Comparison of ENCODE assay signal across 9 mouse cellular contexts in the genomic region with DNA sequence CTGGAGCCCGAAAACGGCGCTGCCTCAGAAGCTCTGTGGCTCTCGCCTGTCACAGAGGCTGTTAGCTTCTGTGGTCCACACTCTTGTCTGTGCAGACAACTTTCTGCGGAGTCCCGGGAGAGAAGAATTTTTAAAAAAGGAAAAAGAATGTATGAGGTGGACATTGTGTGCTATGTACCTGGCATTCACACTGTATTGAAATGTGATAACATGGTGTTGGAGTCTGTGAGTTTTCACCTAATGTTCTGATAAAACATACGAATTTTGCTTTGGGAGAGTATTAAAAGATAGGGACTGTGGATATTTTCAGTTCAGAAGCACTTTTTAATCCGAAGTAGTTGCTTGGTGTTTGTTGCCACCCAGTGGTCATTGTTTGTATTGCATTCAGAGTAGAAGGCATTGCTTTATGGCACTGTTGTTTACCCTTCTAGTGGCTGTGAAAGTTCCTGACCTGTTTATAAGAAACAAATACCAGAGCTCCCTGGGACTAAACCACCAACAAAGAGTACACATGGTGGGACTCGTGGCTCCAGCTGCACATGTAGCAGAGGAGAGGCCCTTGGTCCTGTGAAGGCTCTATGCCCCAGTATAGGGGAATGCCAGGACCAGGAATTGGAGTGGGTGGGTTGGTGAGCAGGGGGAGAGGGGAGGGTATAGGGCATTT. TPM values are rescaled to one million over a fixed set of nuclear protein-coding genes. Genes with fewer than 3 reads are reported as not detected.
DNase-seq lines count a peak whose midpoint lies in the region; ATAC-seq and TF ChIP-seq lines count a peak whose summit lies in the region.
"Had no signal": no experiment of that assay in that cellular context is flagged by ENCODE, and none has a peak within 500 bp of the region (broad histone marks: within the 10 kb centered on the region; RNA-seq: fewer than 3 reads in every experiment).

No protein-coding gene starts in this region.

- DNase-seq in 3134 (ENCODE audit: extremely low read depth, insufficient read length, low spot score) (peak; percentile 20), ES-E14 (ENCODE audit: low read depth, low spot score) (peak; percentile 63)
- peak; percentile 33 for DNase-seq in cerebellum, adult 11-12 months
- DNase-seq in forebrain, postnatal 0 days, result peak; percentile 91
- DNase-seq in kidney, adult 8-10 months, result peak; percentile 50 to 59
- DNase-seq in liver, embryonic 11.5 days (ENCODE audit: low spot score), result no peak
- DNase-seq in neural tube, embryonic 11.5 days (ENCODE audit: low spot score), result peak; percentile 40
- peak; percentile 29 to 77 for DNase-seq in thymus, postnatal 10 days (ENCODE audit: low spot score in 2 of 2)

- no peaks in the 10 kb centered on the region for H3K4me1 ChIP-seq in ES-E14 (ENCODE audit: control insufficient read depth in 2 of 2, insufficient read depth in 2 of 2, low read length in 2 of 2, poor library complexity in 1 of 2)
- H3K4me1 ChIP-seq in forebrain, postnatal 0 days (ENCODE audit: insufficient read depth), result no peaks in the 10 kb centered on the region
- no peaks in the 10 kb centered on the region for H3K4me1 ChIP-seq in liver, embryonic 11.5 days (replicated peaks; ENCODE audit: control insufficient read depth, insufficient read depth, low read length)
- no peaks in the 10 kb centered on the region for H3K4me1 ChIP-seq in neural tube, embryonic 11.5 days (ENCODE audit: control insufficient read depth, insufficient read depth, low read length)

- WGBS in forebrain, postnatal 0 days, result 62% methylated on average over 9 of the region's 9 CpGs
- WGBS in liver, embryonic 11.5 days, result 61% methylated on average over 9 of the region's 9 CpGs
- WGBS in neural tube, embryonic 11.5 days, result 61% methylated on average over 9 of the region's 9 CpGs

- H3K36me3 ChIP-seq in ES-E14 (ENCODE audit: control insufficient read depth, insufficient read depth, low read length, poor library complexity, severe bottlenecking), result no peaks in the 10 kb centered on the region
- no peaks in the 10 kb centered on the region for H3K36me3 ChIP-seq in forebrain, postnatal 0 days (ENCODE audit: insufficient read depth)
- no peaks in the 10 kb centered on the region for H3K36me3 ChIP-seq in liver, embryonic 11.5 days (ENCODE audit: control insufficient read depth, insufficient read depth, low read length)
- no peaks in the 10 kb centered on the region for H3K36me3 ChIP-seq in neural tube, embryonic 11.5 days (ENCODE audit: control insufficient read depth, insufficient read depth, low read length)

- H3K27ac ChIP-seq in ES-E14 (ENCODE audit: insufficient read depth, low read depth, low read length, poor library complexity, severe bottlenecking), result no peak overlapping the region
- no peak overlapping the region for H3K27ac ChIP-seq in forebrain, postnatal 0 days (ENCODE audit: low read depth, low read length)
- no peak overlapping the region for H3K27ac ChIP-seq in liver, embryonic 11.5 days (ENCODE audit: low read depth, low read length)
- no peak overlapping the region for H3K27ac ChIP-seq in neural tube, embryonic 11.5 days (ENCODE audit: low read depth, low read length)

- H3K27me3 ChIP-seq in forebrain, postnatal 0 days (ENCODE audit: insufficient read depth, low read length), result no peaks in the 10 kb centered on the region
- H3K27me3 ChIP-seq in liver, embryonic 11.5 days (replicated peaks; ENCODE audit: control insufficient read depth, insufficient read depth, low read length), result no peaks in the 10 kb centered on the region
- H3K27me3 ChIP-seq in neural tube, embryonic 11.5 days (ENCODE audit: control insufficient read depth, insufficient read depth, low read length), result no peaks in the 10 kb centered on the region

- H3K4me2 ChIP-seq in forebrain, postnatal 0 days (ENCODE audit: low read depth), result no peak overlapping the region
- H3K4me2 ChIP-seq in liver, embryonic 11.5 days, result no peak overlapping the region
- no peak overlapping the region for H3K4me2 ChIP-seq in neural tube, embryonic 11.5 days (ENCODE audit: low read depth)

- H3K9ac ChIP-seq in ES-E14 (ENCODE audit: insufficient read depth, low read depth, low read length, poor library complexity, severe bottlenecking), result no peak overlapping the region
- H3K9ac ChIP-seq in forebrain, postnatal 0 days, result no peak overlapping the region
- no peak overlapping the region for H3K9ac ChIP-seq in liver, embryonic 11.5 days (ENCODE audit: low read depth, low read length)
- no peak overlapping the region for H3K9ac ChIP-seq in neural tube, embryonic 11.5 days (ENCODE audit: low read length)

- TF ChIP-seq CTCF in forebrain, postnatal 0 days (IDR thresholded peaks at IDR 0.05; ENCODE audit: low read depth), result peak; percentile 89

- no peaks in the 10 kb centered on the region for H3K9me3 ChIP-seq in ES-E14 (ENCODE audit: control insufficient read depth, insufficient read depth, low read depth, low read length)
- no peaks in the 10 kb centered on the region for H3K9me3 ChIP-seq in forebrain, postnatal 0 days (ENCODE audit: low read length)
- H3K9me3 ChIP-seq in liver, embryonic 11.5 days (ENCODE audit: control insufficient read depth, low read length), result no peaks in the 10 kb centered on the region
- H3K9me3 ChIP-seq in neural tube, embryonic 11.5 days (ENCODE audit: control insufficient read depth, low read length), result no peaks in the 10 kb centered on the region

- ATAC-seq in forebrain, postnatal 0 days, result peak; percentile 48; the same call in 1 of the 2 replicates
- ATAC-seq in liver, embryonic 11.5 days (replicated peaks; ENCODE audit: low FRiP score), result peak; percentile 23; the same call in 1 of the 2 replicates
- ATAC-seq in neural tube, embryonic 11.5 days (ENCODE audit: insufficient read depth, low FRiP score, low TSS enrichment), result no peak

- in situ Hi-C loops in ES-E14 (cut with MboI; ENCODE audit: low sequenced_read_pairs in 2 of 2, unreplicated experiment in 2 of 2), result no loop called here

- no peak overlapping the region for H3K4me3 ChIP-seq in ES-E14 (ENCODE audit: insufficient read depth in 1 of 2, low read depth in 1 of 2, low read length in 2 of 2, poor library complexity in 1 of 2, severe bottlenecking in 1 of 2)
- no peak overlapping the region for H3K4me3 ChIP-seq in forebrain, postnatal 0 days (ENCODE audit: low read depth, low read length)
- no peak overlapping the region for H3K4me3 ChIP-seq in liver, embryonic 11.5 days (ENCODE audit: low read depth, low read length)
- H3K4me3 ChIP-seq in neural tube, embryonic 11.5 days (ENCODE audit: low read depth, low read length), result no peak overlapping the region
- H3K4me3 ChIP-seq: erythroblast, embryonic 14.5 days had no signal

TF ChIP-seq in ES-E14, 5 proteins besides CTCF, POLR2A, EP300 and RAD21:
- no peak for TF ChIP-seq HCFC1 (IDR thresholded peaks at IDR 0.05; ENCODE audit: borderline replicate concordance, insufficient read depth, low read length)
- TF ChIP-seq ZC3H11A (IDR thresholded peaks at IDR 0.05; ENCODE audit: borderline replicate concordance, low read depth, low read length), result 0 out of 2 replicates have a peak, but pooled peaks have one; percentile 41
TF ChIP-seq in ES-E14: peak in this region for 1.

RNA-seq across cellular contexts. Expression of a gene that starts 47.7 kb away (rescaled TPM):
- total RNA-seq in ES-E14 (2012; rRNA removed), result 5.0 and 5.4 TPM in 2 replicates
- 14.0 and 15.7 TPM in 2 replicates for total RNA-seq in forebrain, postnatal 0 days (2014; rRNA removed)
- polyA plus RNA-seq in forebrain, postnatal 0 days (2015; fragmentation: Nextera tagmentation; extraction: Ambion mirVana), result 32.8 and 33.6 TPM in 2 replicates
- polyA plus RNA-seq in liver, embryonic 11.5 days (2014; fragmentation: Nextera tagmentation; extraction: Ambion mirVana), result 9.4 and 11.7 TPM in 2 replicates
- polyA plus RNA-seq in neural tube, embryonic 11.5 days (2014; fragmentation: Nextera tagmentation; extraction: Ambion mirVana), result 19.2 and 22.8 TPM in 2 replicates

RNA-seq across cellular contexts. Expression of a gene that starts 48.2 kb away (rescaled TPM):
- total RNA-seq in ES-E14 (2012; rRNA removed), result 14.2 and 20.8 TPM in 2 replicates
- 189 and 233 TPM in 2 replicates for total RNA-seq in forebrain, postnatal 0 days (2014; rRNA removed)
- 82.1 and 99.6 TPM in 2 replicates for polyA plus RNA-seq in forebrain, postnatal 0 days (2015; fragmentation: Nextera tagmentation; extraction: Ambion mirVana)
- polyA plus RNA-seq in liver, embryonic 11.5 days (2014; fragmentation: Nextera tagmentation; extraction: Ambion mirVana), result 17.5 and 18.6 TPM in 2 replicates
- 75.8 and 86.6 TPM in 2 replicates for polyA plus RNA-seq in neural tube, embryonic 11.5 days (2014; fragmentation: Nextera tagmentation; extraction: Ambion mirVana)
